Mouse (Mus musculus) cerebellum, adult 2 months (tissue): ENCODE results near the gene Teddm2.

Source experiments
- CTCF ChIP-seq: fragments of 200-500 bp; IDR thresholded peaks from 2 replicates; pipeline ENCODE4 v1.5.1; 2011; ENCODE audit warnings: low read depth, mild to moderate bottlenecking, control low read depth, low read length, moderate library complexity, borderline replicate concordance; ENCODE audit not compliant: insufficient read depth
- POLR2A ChIP-seq: fragments of 200-500 bp; IDR thresholded peaks from 2 replicates; pipeline ENCODE4 v1.6.1; 2011; ENCODE audit warnings: low read length, control low read depth, borderline replicate concordance; ENCODE audit not compliant: insufficient read depth

DNA sequence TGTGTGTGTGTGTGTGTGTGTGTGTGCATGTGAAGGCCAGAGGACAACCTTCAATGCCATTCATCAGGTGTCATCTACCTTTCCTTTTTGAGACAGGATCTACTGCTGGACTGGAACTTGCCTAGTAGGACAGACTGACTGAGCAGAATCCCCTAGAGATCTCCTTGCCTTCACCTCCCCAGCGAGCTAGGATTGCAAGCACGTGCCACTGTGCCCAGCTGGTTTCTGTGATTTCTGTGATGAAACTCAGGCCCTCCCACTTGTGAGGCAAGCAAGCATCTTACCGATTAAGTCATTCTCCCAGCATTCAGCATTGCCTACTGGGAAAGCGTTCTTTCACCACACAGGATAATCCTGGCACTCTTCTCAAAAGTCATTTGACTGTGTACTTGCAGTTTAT lies 69.3 kb downstream of the Teddm2 start:
- TF ChIP-seq POLR2A = no peak
- no peak for TF ChIP-seq CTCF
